ENCODE assay signal across 8 mouse cellular contexts in genomic region chrX:111462833-111463564, GRCm38 (mm10).
A peak's percentile ranks its signal among the peaks of the same experiment; 100 is the strongest.
DNase-seq lines count a peak whose midpoint lies in the region; ATAC-seq and TF ChIP-seq lines count a peak whose summit lies in the region.

No protein-coding gene starts in this region.

- WGBS in embryonic facial prominence, embryonic 13.5 days: 23% methylated on average over 35 of the region's 72 CpGs
- 3% methylated on average over 26 of the region's 72 CpGs for WGBS in lung, embryonic 14.5 days

- peak; percentile 51 for DNase-seq in adrenal gland, postnatal 25 days
- peak; percentile 6 to 26 for DNase-seq in heart, postnatal 10 days
- DNase-seq in layer of hippocampus, adult 2 months (ENCODE audit: low spot score in 2 of 2): peak; percentile 42 to 53
- peak; percentile 81 for DNase-seq in lung, embryonic 14.5 days
- DNase-seq in ovary, postnatal 36 days (ENCODE audit: low spot score): peak; percentile 34
- DNase-seq in urinary bladder, postnatal 36 days (ENCODE audit: low spot score in 2 of 2): peak; percentile 2 to 10

- peak overlapping the region; percentile 78 for H3K9ac ChIP-seq in embryonic facial prominence, embryonic 13.5 days
- peak overlapping the region; percentile 66 for H3K9ac ChIP-seq in lung, embryonic 14.5 days

- H3K4me2 ChIP-seq in embryonic facial prominence, embryonic 13.5 days: peak overlapping the region; percentile 55
- H3K4me2 ChIP-seq in lung, embryonic 14.5 days: peak overlapping the region; percentile 58

- peak overlapping the region; percentile 82 for H3K4me3 ChIP-seq in E14TG2a.4 (replicated peaks; ENCODE audit: low read length)
- H3K4me3 ChIP-seq in embryonic facial prominence, embryonic 13.5 days: peak overlapping the region; percentile 60
- H3K4me3 ChIP-seq in layer of hippocampus, adult 2 months: peak overlapping the region; percentile 65
- peak overlapping the region; percentile 54 for H3K4me3 ChIP-seq in lung, embryonic 14.5 days (ENCODE audit: low read depth, low read length)

- no peaks in the 10 kb centered on the region for H3K9me3 ChIP-seq in E14TG2a.4 (ENCODE audit: low read length)
- no peaks in the 10 kb centered on the region for H3K9me3 ChIP-seq in embryonic facial prominence, embryonic 13.5 days
- H3K9me3 ChIP-seq in lung, embryonic 14.5 days (ENCODE audit: low read depth, low read length): no peaks in the 10 kb centered on the region

- peak overlapping the region; percentile 86 for H3K27ac ChIP-seq in embryonic facial prominence, embryonic 13.5 days
- peak overlapping the region; percentile 57; the same call in 1 of the 2 replicates for H3K27ac ChIP-seq in layer of hippocampus, adult 2 months
- H3K27ac ChIP-seq in lung, embryonic 14.5 days (ENCODE audit: low read depth): peak overlapping the region; percentile 77; the same call in 1 of the 2 replicates

- no peaks in the 10 kb centered on the region for H3K4me1 ChIP-seq in E14TG2a.4 (replicated peaks; ENCODE audit: low read depth, low read length)
- H3K4me1 ChIP-seq in embryonic facial prominence, embryonic 13.5 days: no peaks in the 10 kb centered on the region
- no peaks in the 10 kb centered on the region for H3K4me1 ChIP-seq in lung, embryonic 14.5 days (ENCODE audit: insufficient read depth)

- intact Hi-C loops in heart, postnatal 10 days (cut with DNase I): no loop called here

- no peaks in the 10 kb centered on the region for H3K36me3 ChIP-seq in E14TG2a.4 (ENCODE audit: insufficient read depth, low read length)
- H3K36me3 ChIP-seq in embryonic facial prominence, embryonic 13.5 days: no peaks in the 10 kb centered on the region
- H3K36me3 ChIP-seq in lung, embryonic 14.5 days (ENCODE audit: insufficient read depth): no peaks in the 10 kb centered on the region

- ATAC-seq in embryonic facial prominence, embryonic 13.5 days (ENCODE audit: insufficient number of reproducible peaks, insufficient read depth, low FRiP score, low TSS enrichment, low read depth): peak; percentile 97
- peak; percentile 96 for ATAC-seq in lung, embryonic 14.5 days (ENCODE audit: insufficient read depth)

- no peaks in the 10 kb centered on the region for H3K27me3 ChIP-seq in E14TG2a.4 (ENCODE audit: insufficient read depth, low read length)
- H3K27me3 ChIP-seq in embryonic facial prominence, embryonic 13.5 days: no peaks in the 10 kb centered on the region
- H3K27me3 ChIP-seq in lung, embryonic 14.5 days (ENCODE audit: insufficient read depth, low read length): no peaks in the 10 kb centered on the region

- no peak for TF ChIP-seq CTCF in E14TG2a.4 (conservative IDR thresholded peaks at IDR 0.05; ENCODE audit: low read length)
- peak; percentile 26 for TF ChIP-seq CTCF in layer of hippocampus, adult 2 months (conservative IDR thresholded peaks at IDR 0.05)
- no peak for TF ChIP-seq CTCF in lung, embryonic 14.5 days (IDR thresholded peaks at IDR 0.05; ENCODE audit: low read depth)

Comparison
In these comparisons a context has a peak if more than half of its experiments do, and no peak if none do; other contexts are left out.
1. Peak in every context shown above with its lines: DNase-seq, ATAC-seq, H3K4me3 ChIP-seq and H3K27ac ChIP-seq.
2. DNase-seq: peak in every context shown above with its lines; median percentile 81 in lung, embryonic 14.5 days; 51 in adrenal gland, postnatal 25 days; 48 in layer of hippocampus, adult 2 months; 34 in ovary, postnatal 36 days; 16 in heart, postnatal 10 days; 6 in urinary bladder, postnatal 36 days.